Mouse (Mus musculus) MEL (cell line): ENCODE results near the gene Nr2f2. TPM values are rescaled to one million over a fixed set of nuclear protein-coding genes. Genes with fewer than 3 reads are reported as not detected.

Source experiments
- DNase-seq: peaks from one replicate; pipeline ENCODE4 v3.0.0; 2011; ENCODE audit warnings: low read depth, low spot score
- H3K27ac ChIP-seq: 2 replicates; pipeline ENCODE4 v1.5.1; 2012; ENCODE audit warnings: low read depth, mild to moderate bottlenecking, control low read depth, low read length, moderate library complexity; ENCODE audit not compliant: control insufficient read depth
- H3K27me3 ChIP-seq, 2 experiments: fragments of 150-350 bp in 1 of 2; sonication (generic) in 1 of 2; 2 replicates each; pipeline ENCODE4 v1.6.1; 2012; ENCODE audit warnings: low read length in 2 of 2, mild to moderate bottlenecking in 2 of 2, improper control_type of control experiment in 1 of 2, moderate library complexity in 1 of 2; ENCODE audit not compliant: insufficient read depth in 2 of 2, control insufficient read depth in 1 of 2
- H3K36me3 ChIP-seq, 2 experiments: 2 replicates each; pipeline ENCODE4 v1.6.1; 2012 to 2014; ENCODE audit warnings: low read length in 2 of 2, improper control_type of control experiment in 1 of 2, inconsistent platforms in 1 of 2, mild to moderate bottlenecking in 1 of 2; ENCODE audit not compliant: insufficient read depth in 2 of 2, control insufficient read depth in 1 of 2
- H3K4me1 ChIP-seq, 2 experiments: fragments of 150-350 bp in 1 of 2; sonication (generic) in 1 of 2; 2 replicates each; pipeline ENCODE4 v1.6.1; 2012; ENCODE audit warnings: low read length in 2 of 2, improper control_type of control experiment in 1 of 2, mild to moderate bottlenecking in 1 of 2; ENCODE audit not compliant: insufficient read depth in 2 of 2, control insufficient read depth in 1 of 2
- H3K4me3 ChIP-seq, 2 experiments: fragments of 150-350 bp in 1 of 2; sonication (generic) in 1 of 2; 2 replicates each; pipeline ENCODE4 v1.5.1; 2012; ENCODE audit warnings: low read depth in 2 of 2, low read length in 2 of 2, mild to moderate bottlenecking in 2 of 2, moderate library complexity in 2 of 2, control low read depth in 1 of 2, improper control_type of control experiment in 1 of 2; ENCODE audit not compliant: control insufficient read depth in 1 of 2, insufficient read depth in 1 of 2
- H3K79me2 ChIP-seq: 2 replicates; pipeline ENCODE4 v1.6.1; 2012; ENCODE audit warnings: mild to moderate bottlenecking, low read length, moderate library complexity; ENCODE audit not compliant: control insufficient read depth, poor library complexity, insufficient read depth
- H3K9ac ChIP-seq: 2 replicates; pipeline ENCODE4 v1.6.1; 2012; ENCODE audit warnings: low read depth, mild to moderate bottlenecking, control low read depth, low read length, moderate library complexity; ENCODE audit not compliant: control insufficient read depth, poor library complexity, severe bottlenecking
- H3K9me3 ChIP-seq: fragments of 150-350 bp; sonication (generic); replicated peaks from 2 replicates; pipeline ENCODE4 v1.6.1; 2012; ENCODE audit warnings: mild to moderate bottlenecking, low read length, improper control_type of control experiment, moderate library complexity; ENCODE audit not compliant: insufficient read depth
- CHD1 ChIP-seq: IDR thresholded peaks from 2 replicates; pipeline ENCODE4 v1.6.1; 2012; ENCODE audit warnings: low read depth, mild to moderate bottlenecking, inconsistent platforms, low read length, improper control_type of control experiment
- CHD2 ChIP-seq: IDR thresholded peaks from 2 replicates; pipeline ENCODE4 v1.6.1; 2011; ENCODE audit warnings: low read length, improper control_type of control experiment
- ELF1 ChIP-seq: IDR thresholded peaks from 2 replicates; pipeline ENCODE4 v1.6.1; 2014; ENCODE audit warnings: low read depth, mild to moderate bottlenecking, inconsistent platforms, low read length, improper control_type of control experiment, moderate library complexity
- EP300 ChIP-seq, 2 experiments: IDR thresholded peaks; 2 replicates each; pipeline ENCODE4 v1.6.1; 2011; ENCODE audit warnings: improper control_type of control experiment in 2 of 2, low read length in 2 of 2, low read depth in 1 of 2, mild to moderate bottlenecking in 1 of 2
- GATA1 ChIP-seq: IDR thresholded peaks from 2 replicates; pipeline ENCODE4 v1.6.1; 2011; ENCODE audit warnings: low read depth, low read length, improper control_type of control experiment
- HCFC1 ChIP-seq: IDR thresholded peaks from 2 replicates; pipeline ENCODE4 v1.6.1; 2012; ENCODE audit warnings: low read depth, mild to moderate bottlenecking, inconsistent platforms, low read length, improper control_type of control experiment, moderate library complexity
- JUND ChIP-seq: IDR thresholded peaks from 2 replicates; pipeline ENCODE4 v1.6.1; 2011; ENCODE audit warnings: low read depth, mild to moderate bottlenecking, improper control_type of control experiment, low read length
- KAT2A ChIP-seq: conservative IDR thresholded peaks from 2 replicates; pipeline ENCODE4 v1.6.1; 2012; ENCODE audit warnings: low read depth, low read length, improper control_type of control experiment, inconsistent platforms
- MXI1 ChIP-seq: IDR thresholded peaks from 2 replicates; pipeline ENCODE4 v1.6.1; 2011; ENCODE audit warnings: mild to moderate bottlenecking, low read depth, low read length, improper control_type of control experiment
- MYC ChIP-seq: IDR thresholded peaks from 2 replicates; pipeline ENCODE4 v1.6.1; 2011; ENCODE audit warnings: low read depth, mild to moderate bottlenecking, low read length, improper control_type of control experiment, moderate library complexity
- RAD21 ChIP-seq: IDR thresholded peaks from 2 replicates; pipeline ENCODE4 v1.6.1; 2011; ENCODE audit warnings: mild to moderate bottlenecking, low read depth, low read length, improper control_type of control experiment
- SIN3A ChIP-seq: IDR thresholded peaks from 2 replicates; pipeline ENCODE4 v1.6.1; 2012; ENCODE audit warnings: low read length, improper control_type of control experiment, inconsistent platforms
- TBP ChIP-seq: IDR thresholded peaks from 2 replicates; pipeline ENCODE4 v1.8.0; 2011; ENCODE audit warnings: low read depth, low read length, improper control_type of control experiment
- TCF12 ChIP-seq: IDR thresholded peaks from 2 replicates; pipeline ENCODE4 v1.6.1; 2014; ENCODE audit warnings: low read depth, mild to moderate bottlenecking, inconsistent platforms, low read length, improper control_type of control experiment, moderate library complexity
- USF2 ChIP-seq, 2 experiments: IDR thresholded peaks; 2 replicates each; pipeline ENCODE4 v1.6.1; 2011 to 2012; ENCODE audit warnings: improper control_type of control experiment in 2 of 2, low read length in 2 of 2, borderline replicate concordance in 1 of 2, inconsistent platforms in 1 of 2, low read depth in 1 of 2, mild to moderate bottlenecking in 1 of 2; ENCODE audit not compliant: insufficient read depth in 1 of 2
- ZC3H11A ChIP-seq: IDR thresholded peaks from 2 replicates; pipeline ENCODE4 v1.6.1; 2012; ENCODE audit warnings: low read depth, mild to moderate bottlenecking, inconsistent platforms, low read length, improper control_type of control experiment
- ZKSCAN1 ChIP-seq: IDR thresholded peaks from 2 replicates; pipeline ENCODE4 v1.6.1; 2012; ENCODE audit warnings: low read depth, mild to moderate bottlenecking, inconsistent platforms, low read length, improper control_type of control experiment, moderate library complexity
- ZNF384 ChIP-seq: IDR thresholded peaks from 2 replicates; pipeline ENCODE4 v1.6.1; 2012; ENCODE audit warnings: low read depth, mild to moderate bottlenecking, inconsistent platforms, low read length, improper control_type of control experiment
- polyA plus RNA-seq, 2 experiments: library from polyadenylated mRNA; stranded (reverse) in 1 of 2; unstranded in 1 of 2; fragments of >175 nt in 1 of 2; fragments of >200 nt in 1 of 2; gene quantifications; 2 replicates each; pipeline versions ENCODE4 v1.2.1 to v1.2.4; 2012; ENCODE audit warnings: low replicate concordance in 2 of 2, low read depth in 1 of 2; ENCODE audit not compliant: insufficient read length in 2 of 2, insufficient read depth in 1 of 2, missing spikeins in 1 of 2
- total RNA-seq: library from RNA; depleted of rRNA; stranded (reverse); fragments of 300-350 nt; gene quantifications from 2 replicates; pipeline ENCODE4 v1.2.3, GENCODE M21; 2012

Nr2f2 gene
- total and polyA plus RNA-seq, 3 experiments, result not detected

DNA sequence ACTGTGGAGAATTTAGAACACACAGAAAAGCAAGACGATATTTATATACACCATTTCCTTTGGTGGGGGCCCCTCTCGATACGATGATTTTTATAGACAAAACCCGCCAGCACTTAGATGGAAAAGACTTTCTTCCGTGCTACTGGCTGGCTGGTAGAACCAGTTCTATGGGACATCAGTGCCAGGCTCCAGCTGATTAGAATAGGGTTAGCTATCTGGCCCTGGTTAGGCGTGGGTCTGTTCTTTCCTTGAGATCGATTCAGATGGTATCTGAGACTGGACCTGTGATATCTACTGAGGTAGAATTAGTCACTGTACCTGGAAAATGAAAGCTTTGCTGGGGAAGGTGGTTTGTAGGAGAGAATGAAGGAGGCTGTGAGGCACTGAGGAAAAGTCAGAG lies 46.4 kb upstream of the Nr2f2 start:
- Histone ChIP-seq H3K79me2 (no peaks in the 10 kb centered on the region), H3K9ac (no peak overlapping the region), H3K4me1 (no peaks in the 10 kb centered on the region), H3K27me3 (no peaks in the 10 kb centered on the region), H3K36me3 (no peaks in the 10 kb centered on the region), H3K4me3 (no peak overlapping the region), H3K27ac (no peak overlapping the region), H3K9me3 (no peaks in the 10 kb centered on the region)
- DNase-seq, result no peak
- TF ChIP-seq ELF1 (no peak), CHD2 (no peak), CHD1 (no peak), RAD21 (no peak), MXI1 (no peak), ZNF384 (no peak), MYC (no peak), USF2 (IDR thresholded peaks at IDR 0.05; ENCODE audit: borderline replicate concordance in 1 of 2, insufficient read depth in 1 of 2, low read depth in 1 of 2, low read length in 2 of 2) (no peak), ZKSCAN1 (no peak), SIN3A (no peak)

- DNase-seq, result no peak
- no peaks in the 10 kb centered on the region for H3K79me2 ChIP-seq
- no peak for TF ChIP-seq TCF12
- TF ChIP-seq JUND, result no peak
- TF ChIP-seq ZNF384, result no peak
- TF ChIP-seq KAT2A, result no peak
- TF ChIP-seq HCFC1, result no peak
- no peak for TF ChIP-seq TBP
- TF ChIP-seq RAD21, result no peak
- no peak for TF ChIP-seq ZC3H11A
- TF ChIP-seq GATA1, result no peak
- TF ChIP-seq EP300 (IDR thresholded peaks at IDR 0.05; ENCODE audit: low read depth in 1 of 2, low read length in 2 of 2), result no peak
- TF ChIP-seq MYC, result no peak
- TF ChIP-seq, all 39 proteins: peak for 0
- no peaks in the 10 kb centered on the region for H3K36me3 ChIP-seq
- H3K4me1 ChIP-seq, result no peaks in the 10 kb centered on the region
- H3K27me3 ChIP-seq, result no peaks in the 10 kb centered on the region
- no peak overlapping the region for H3K27ac ChIP-seq
- H3K9ac ChIP-seq, result no peak overlapping the region
- H3K4me3 ChIP-seq, result no peak overlapping the region
- H3K9me3 ChIP-seq, result no peaks in the 10 kb centered on the region
Measured at GRCm38 (mm10) chr7:70410350-70410749, 43.8 kb upstream of the Nr2f2 start.
